Mouse (Mus musculus) heart, postnatal 25 days (tissue): ENCODE results near the gene Ccdc157. TPM values are rescaled to one million over a fixed set of nuclear protein-coding genes. Genes with fewer than 3 reads are reported as not detected.
"Not testable (repeated sequence)": the region's sequence is repeated elsewhere in the genome, so short reads cannot be mapped to it uniquely, and the experiment has no call there.

Source experiments
- DNase-seq: peaks from one replicate; pipeline ENCODE4 v3.0.0; 2022; ENCODE audit warnings: low spot score
- intact Hi-C: fragments of 180-260 bp; cut with DNase I; formaldehyde crosslinking; loops from one replicate; pipeline ENCODE4 v1.15.1; 2025
- total RNA-seq, 2 experiments: library from RNA; stranded (reverse); gene quantifications; 2 replicates each; pipeline ENCODE4 v1.2.3; 2021

Ccdc157 gene
- total RNA-seq, 2 experiments from 2014 or later: 5.0 to 5.3 TPM

DNA sequence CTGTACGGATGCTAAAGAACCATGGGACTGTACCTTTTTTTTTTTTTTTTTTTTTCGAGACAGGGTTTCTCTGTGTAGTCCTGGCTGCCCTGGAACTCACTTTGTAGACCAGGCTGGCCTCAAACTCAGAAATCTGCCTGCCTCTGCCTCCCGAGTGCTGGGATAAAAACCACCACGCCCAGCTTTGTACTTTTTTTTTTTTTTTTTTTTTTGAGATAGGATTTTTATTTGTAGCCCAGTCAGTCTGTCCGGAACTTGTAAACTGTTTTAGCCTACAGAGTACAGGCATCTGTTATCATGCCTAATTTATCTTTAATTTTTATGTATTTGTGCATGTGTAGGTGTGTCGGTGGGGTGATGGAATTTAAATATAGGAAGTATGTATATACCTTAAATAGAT is 25.4 kb upstream of the Ccdc157 start:
- DNase-seq, intact Hi-C loops: not testable (repeated sequence)

DNA sequence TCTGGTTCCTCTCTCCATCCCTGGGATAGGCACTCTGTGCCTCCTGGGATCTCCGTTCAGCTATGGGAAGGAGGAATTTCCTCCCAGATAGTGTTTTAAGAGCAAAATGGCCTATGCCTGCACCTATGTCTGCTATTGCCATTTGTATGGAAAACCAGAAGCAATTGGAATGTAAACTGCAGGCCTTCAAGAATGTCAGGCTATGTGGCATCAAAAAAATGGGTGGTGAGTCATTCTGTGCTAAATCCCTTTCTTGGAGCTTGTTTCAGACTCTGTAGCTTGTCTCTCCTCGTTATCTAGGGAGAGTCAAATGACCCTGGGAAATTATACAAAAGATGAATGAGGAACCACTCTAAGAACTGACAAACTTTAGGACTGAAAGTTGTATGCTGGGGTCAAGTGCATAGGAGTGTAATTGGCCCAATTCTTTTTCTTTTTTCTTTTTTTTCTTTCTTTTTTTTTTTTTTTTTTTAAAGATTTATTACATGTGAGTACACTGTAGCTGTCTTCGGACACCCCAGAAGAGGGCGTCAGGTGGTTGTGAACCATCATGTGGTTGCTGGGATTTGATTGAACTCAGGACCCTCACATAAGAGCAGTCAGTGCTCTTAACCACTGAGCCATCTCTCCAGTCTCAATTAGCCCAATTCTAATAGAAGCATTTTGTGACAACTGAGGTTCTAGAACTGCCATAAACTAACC is 24.3 kb upstream of the Ccdc157 start:
- DNase-seq: no peak
- intact Hi-C loops: loop anchor here (5.0 kb wide), 1 partner anchor 38 kb away; no protein-coding TSS in a partner anchor

DNA sequence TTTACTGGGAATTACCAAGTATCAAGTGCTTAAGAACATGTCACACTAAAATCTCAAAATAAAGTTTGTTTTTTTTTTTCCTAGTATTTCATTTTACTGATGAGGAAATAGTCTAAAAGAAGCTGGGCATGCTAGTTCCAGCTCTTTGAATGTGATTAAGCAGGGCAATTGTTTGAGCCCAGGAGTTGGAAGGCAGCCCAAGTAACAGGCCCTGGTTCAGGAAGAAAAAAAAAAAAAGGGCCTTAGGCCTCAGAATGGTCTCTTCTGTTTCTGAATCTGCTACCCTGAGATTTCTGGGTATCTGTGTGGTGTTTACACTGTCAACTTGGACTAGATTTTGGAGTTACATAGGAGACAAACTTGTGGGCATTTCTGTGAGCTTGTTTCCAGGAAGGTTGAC is 23.4 kb upstream of the Ccdc157 start:
- no peak for DNase-seq
- intact Hi-C loops: loop anchor here (2.0 to 5.0 kb wide), 3 partner anchors 21 to 49 kb away; partner anchors contain the start of gene Rnf215

DNA sequence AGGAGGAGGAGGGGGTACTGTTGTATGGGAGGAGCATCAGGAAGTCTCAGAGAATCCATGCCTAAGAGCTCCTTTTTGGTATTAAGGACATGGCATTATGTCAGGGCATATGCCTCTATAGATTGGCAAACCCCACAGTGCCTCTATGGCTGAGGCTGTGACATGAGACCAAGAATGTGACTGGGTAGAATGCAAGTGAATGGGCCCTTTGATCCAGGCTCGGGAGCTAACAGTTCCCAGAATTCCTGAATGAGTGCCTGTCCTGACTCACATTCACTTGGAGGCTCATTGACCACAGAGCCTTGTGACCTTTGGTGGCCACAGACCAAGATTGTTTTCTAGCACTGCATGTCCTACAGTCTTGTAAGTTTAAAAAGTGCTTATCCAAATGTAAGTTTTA is 22.0 kb upstream of the Ccdc157 start:
- DNase-seq: no peak
- intact Hi-C loops: loop anchor here (2.0 to 5.0 kb wide), 3 partner anchors 19 to 47 kb away; partner anchors contain the start of gene Rnf215

DNA sequence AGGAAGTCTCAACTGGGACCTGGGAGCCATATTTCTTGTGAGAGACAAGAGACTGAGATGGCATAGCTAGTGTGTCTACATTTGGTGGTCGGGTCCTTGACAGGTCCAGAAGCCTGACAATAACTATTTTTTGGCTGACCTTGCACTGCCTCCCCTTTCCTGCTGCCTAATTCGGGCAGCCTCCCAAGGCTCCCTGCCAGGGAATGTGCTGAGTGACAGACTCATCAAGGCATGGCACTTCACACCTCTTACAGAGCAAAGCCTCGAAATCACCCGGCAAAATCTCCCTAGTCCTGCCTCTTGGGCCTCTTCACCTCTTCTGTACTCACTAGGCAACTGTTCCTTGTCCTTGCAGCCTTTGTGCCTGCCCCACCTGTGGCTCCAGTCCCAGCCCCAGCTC is 17.6 kb upstream of the Ccdc157 start:
- intact Hi-C loops: no loop called here
- no peak for DNase-seq

DNA sequence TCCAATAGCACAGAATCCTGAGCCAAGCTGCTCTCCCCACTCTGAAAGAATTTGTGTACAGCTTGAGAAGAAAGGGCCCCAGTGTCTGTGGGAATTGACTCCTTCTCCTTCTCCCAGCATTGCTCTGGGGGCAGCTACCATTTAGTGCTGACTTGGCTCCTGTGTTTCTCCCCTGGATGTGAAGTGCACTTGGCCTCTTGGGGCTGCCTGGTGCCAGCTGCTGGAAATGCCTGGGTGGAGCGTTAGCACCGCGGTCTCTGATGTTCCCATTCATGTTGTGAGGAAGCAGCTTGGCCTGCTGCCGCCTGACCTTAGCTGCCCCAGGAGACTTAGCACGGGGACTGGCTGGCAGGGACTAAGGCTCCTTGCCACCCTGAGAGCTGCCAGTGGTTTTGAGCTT is 14.5 kb upstream of the Ccdc157 start:
- intact Hi-C loops: no loop called here
- peak; percentile 65 for DNase-seq

DNA sequence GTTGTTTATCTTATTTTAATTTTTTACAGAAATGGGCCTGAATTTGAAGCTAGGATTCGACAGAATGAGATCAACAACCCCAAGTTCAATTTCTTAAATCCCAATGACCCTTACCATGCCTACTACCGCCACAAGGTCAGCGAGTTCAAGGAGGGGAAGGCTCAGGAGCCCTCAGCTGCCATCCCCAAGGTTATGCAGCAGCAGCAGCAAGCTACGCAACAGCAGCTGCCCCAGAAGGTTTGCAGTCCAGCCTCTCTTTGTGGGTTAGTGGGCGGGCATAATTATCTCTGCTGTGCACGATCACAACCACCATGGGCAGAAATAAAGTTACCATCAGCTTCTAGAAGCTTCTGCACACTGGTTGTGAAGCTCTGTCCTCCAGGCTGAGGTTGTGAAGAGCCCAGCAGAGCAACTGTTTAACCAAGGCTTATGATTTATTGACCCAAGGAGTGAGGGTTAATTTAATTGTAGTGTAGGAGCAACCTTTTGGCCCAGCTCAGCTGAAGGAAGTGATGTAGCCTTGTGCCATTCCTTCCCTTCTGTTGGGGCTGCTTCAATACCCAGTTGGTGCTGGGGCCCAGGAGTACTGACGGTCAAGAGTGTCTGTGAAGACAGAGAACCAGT is 6.5 kb upstream of the Ccdc157 start:
- intact Hi-C loops: loop anchor here (10.0 kb wide), 1 partner anchor 48 kb away; the partner anchor contains the start of gene Castor1

DNA sequence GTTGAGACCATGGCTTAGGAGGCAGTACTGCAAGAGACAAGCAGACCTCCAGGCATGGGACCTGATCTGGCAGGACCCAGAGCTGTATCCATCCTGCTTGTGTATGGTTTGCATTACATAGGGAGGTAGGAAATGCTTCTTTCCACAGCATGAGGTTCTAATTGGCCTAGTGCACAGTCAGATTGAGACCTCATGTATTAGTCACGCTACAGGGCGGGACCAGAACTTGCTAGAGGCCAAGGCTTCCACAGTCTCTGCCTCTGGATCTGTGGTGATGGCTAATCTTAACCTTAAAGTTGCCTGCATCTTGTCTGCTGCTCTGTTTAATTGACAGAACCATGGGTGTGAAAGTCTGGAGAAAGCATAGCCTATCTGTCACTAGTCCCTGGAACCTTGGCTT is 4.6 kb upstream of the Ccdc157 start:
- intact Hi-C loops: loop anchor here (10.0 kb wide), 1 partner anchor 50 kb away; the partner anchor contains the start of gene Castor1
- no peak for DNase-seq

More for the DNA sequence above, 6.5 kb upstream of the Ccdc157 start:
- no peak for DNase-seq

DNA sequence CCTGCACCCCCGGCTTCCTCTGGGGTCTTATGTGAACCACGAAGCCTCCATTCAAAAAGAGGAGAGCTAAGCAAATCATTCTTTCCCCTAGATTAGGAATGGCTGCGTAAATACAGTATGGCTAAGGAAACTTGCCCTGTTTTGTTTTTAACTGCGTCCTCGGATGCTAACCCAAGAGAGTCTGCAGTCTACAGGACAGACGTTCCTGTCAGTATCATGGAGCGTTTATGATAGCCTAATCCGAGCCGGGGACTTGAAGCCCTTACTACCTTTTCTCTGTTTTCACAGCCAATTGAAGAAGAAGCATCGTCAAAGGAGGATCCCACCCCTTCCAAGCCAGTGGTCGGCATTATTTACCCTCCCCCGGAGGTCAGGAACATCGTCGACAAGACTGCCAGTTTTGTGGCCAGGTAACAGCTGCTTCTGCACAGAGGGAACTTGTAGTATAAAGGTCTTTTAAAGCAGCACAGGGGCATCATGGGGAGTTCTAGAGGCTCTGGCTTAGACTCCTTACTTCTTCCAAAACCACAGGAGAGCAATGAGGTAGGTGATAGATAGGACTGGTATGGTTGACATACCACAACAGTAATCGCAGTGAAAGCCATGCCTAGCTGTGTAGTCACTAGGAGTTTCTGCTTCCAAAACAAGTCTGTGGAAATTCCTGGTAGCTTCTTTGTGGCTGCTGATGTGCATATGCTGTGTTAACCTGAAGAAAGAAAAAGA is 826 bp upstream of the Ccdc157 start:
- no peak for DNase-seq
- intact Hi-C loops: loop anchor here (2.0 to 10.0 kb wide), 2 partner anchors 26 to 54 kb away; partner anchors contain the start of genes Castor1 and Rnf215

DNA sequence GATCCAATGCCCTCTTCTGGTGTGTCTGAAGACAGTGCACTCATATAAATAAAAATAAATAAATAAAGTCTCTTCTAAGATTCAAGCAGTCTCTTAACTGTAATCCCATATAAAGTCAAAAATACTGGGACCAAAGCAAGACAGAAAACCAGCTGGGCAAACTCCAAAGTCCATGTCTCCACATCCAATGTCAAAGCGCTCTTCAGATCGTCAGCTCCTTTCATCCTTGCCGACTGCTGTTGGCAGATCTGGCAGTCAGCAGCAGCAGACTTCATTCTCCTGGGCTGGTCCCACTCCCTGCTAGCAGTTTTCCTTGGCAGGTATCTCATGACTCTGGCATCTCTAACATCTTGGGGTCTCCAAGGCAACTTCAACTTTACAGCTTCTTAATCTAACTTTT is 1.4 kb downstream of the Ccdc157 start:
- DNase-seq: no peak
- intact Hi-C loops: no loop called here

DNA sequence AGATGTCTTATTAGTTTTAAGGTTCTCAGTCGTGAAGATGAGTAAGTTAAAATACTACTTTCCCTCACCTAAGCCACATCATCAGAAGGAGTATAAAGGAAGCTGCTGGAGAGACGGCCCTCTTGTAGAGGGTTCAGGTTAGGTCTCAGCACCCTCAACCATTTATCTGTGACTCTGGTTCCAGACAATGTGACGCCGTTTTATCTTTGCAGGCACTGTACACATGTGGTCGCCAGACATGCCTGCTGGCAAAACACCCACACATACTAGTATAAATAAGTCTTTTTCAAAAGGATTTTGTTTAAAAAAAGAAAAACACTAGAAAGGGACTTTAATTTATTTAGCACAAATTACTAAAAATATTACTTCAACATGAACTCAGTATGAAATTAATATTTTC is 4.5 kb downstream of the Ccdc157 start:
- DNase-seq: no peak
- intact Hi-C loops: no loop called here

DNA sequence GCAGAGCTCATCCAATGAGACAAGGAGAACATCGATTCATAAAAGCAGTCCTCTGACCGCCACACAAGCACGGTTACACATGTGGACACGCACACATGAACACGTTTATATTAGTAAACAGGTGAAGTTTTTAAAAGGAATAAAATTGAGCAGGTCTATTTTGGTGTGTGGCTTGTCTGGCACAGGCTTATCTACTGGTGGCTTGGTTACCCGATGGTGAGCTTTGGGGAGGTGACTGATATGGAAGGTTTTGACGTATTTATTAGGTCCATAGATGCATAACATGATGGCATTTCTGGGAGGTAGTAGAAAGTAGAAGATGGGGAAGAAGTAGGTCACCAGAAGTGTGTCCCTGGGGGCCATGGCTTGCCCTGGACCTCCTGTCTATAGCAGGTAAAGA is 6.4 kb downstream of the Ccdc157 start:
- DNase-seq: no peak
- intact Hi-C loops: no loop called here

DNA sequence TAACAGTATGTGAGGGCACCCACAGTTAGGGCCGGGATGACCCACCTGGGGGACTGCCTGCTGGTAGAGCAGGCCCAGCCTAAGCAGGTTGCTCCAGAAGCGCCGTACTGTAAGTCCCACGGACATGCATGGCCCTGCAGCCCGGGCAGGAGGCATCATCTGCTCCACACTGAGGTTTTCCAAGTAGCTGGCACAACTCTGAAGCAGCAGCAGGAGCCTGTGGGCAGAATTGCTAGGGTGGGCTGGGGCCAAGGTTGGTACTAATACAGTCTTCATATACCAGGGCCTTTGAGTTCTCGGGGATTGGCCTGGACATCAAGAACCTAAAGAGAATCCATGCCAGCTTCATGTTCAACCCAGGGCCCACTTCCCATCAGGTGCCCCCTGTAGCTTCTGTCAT is 10.2 kb downstream of the Ccdc157 start:
- intact Hi-C loops: no loop called here

DNA sequence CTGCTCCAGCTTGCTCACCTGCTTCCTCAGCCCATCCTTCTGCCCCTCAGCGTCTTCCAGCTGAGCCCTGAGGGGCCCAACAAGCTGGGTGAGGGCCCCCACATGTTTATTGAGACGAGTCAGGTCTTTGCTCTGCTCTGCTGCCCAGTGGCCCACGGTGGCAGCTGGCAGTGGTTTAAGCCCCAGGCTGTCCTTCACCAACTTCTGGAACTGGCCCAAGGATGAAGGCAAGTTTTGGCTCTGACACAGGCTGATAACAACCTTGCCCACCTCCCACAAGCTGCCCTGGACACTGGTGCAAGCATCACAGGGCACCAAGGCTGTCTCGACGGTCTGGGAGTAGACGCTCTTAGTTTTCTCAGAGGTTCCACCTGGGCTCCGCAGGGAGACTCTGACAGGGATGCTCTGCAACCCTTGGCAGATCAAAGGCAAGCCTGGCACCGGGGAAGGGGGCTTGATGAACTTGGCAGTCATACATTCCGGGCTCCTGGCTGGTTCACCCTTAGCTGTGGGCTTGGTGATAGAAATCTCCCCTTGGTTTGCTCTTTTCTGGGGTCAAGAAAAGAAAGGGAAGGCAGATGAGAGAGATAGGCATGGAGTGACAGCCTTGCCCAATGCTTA is 11.4 kb downstream of the Ccdc157 start:
- intact Hi-C loops: no loop called here
- DNase-seq: no peak

More for the DNA sequence above, 10.2 kb downstream of the Ccdc157 start:
- no peak for DNase-seq

DNA sequence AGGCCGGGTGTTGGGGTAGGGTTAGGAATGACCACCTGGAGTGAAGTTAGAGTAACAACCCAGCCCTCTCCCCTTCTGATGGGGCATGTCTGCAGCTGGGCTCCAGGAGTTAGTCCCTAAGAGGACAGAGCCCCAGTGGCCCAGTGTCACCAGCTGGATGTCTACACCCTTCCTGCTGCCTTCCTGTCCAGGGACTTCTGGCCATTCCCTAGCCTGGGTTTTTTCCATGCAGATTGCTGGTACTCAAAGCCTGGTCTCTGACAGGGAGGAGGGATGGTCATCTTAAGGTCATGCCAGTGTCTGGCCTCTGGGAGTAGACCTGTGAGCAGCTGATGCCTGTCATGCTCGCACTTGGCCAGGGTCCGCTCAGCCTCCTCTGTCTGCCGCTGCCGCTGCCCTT is 12.0 kb downstream of the Ccdc157 start:
- peak; percentile 24 for DNase-seq
- intact Hi-C loops: no loop called here

DNA sequence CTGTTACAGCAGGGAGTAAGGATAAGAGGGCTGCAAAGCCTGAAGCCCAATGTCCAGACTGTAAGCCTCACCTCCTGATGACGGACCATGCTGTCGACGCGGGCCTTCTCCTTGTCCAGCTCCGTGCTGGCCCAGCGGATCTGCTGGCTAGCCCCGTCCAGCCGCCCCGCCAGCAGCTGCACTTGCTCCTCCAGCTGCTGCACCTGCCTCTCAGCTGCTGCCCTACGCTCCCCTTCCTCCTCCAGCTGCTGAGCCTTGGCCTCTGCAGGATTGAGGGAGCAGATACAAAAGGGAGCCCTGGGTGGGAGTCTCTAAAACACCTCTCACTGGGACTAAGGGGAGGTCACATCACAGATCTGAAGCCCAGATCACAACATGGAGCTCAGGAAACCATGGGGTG is 13.0 kb downstream of the Ccdc157 start:
- intact Hi-C loops: no loop called here
- DNase-seq: no peak

DNA sequence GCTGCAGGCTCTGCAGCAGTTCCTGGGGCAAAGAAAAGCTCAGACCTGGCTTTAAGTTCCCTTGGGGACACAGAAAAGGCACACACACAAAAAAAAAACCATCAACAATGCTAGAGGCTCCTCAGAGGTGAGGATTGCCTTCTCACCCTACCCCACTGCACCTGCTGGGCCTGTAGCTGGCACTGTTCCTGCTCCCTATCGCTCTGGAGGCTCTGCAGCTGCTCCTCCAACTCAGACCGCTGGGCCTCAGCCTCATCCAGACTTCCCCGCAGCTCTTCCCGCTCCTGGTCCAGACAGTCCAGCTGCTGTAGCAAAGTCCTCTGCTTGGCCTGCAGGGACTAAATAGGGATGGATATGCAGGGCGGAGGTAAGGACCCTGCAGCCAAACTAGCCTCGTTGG is 13.7 kb downstream of the Ccdc157 start:
- no peak for DNase-seq
- intact Hi-C loops: no loop called here

DNA sequence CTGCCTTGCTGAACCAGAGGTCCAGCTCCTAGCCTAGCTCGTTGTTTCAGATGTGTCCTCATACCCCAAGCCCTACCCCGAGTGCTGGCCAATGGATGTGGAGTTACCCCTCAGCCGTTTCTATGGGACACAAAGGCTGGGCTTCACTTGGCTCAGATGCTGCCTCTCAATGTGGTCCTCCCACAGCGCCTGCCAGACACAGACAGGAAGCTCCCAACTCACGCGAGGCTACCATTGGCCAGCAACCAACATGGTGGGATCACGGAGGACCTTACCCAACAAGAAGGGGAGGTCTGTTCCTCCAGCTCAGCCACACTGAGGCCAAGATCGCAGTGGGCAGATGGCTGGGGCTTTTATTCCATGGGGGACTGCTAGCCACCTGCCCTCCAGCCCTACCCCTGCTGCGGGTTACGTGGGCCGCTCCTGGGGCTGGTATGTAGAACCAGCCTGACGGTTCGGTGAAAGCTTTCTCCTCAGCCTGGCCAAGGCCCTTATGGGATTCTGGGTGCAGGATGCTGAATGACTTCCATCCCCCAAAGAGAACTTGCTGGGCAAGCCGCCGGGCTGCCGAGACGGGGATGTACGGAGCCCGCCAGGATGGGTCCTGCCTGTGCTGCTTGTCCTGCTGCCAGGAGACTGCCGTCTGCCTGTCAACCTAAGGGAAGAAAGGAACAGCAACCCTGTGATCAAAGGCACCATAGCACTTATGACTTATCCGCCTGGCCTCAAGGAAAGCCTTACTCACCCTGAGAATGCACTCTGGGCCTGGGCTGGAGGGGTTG is 16.6 kb downstream of the Ccdc157 start:
- intact Hi-C loops: no loop called here
- DNase-seq: no peak

DNA sequence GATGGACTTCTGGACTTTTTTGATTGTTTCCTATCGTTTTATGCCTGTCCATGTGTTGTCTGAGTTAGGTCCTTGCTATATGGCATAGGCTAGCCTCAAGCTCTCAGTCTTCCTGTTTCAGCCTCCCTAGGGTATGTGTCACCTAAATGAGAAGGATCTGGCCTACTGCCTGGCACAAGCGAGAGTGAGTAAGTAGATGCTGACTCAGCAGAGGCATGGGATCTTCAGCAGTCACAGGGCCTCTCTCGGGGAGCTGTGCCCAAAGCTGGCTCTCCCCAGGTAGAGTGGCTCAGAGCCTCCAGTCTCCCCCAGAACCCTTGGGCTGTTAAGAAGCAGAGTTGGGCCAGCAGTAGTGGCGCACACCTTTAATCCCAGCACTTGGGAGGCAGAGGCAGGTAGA is 17.7 kb downstream of the Ccdc157 start:
- no peak for DNase-seq
- intact Hi-C loops: no loop called here

DNA sequence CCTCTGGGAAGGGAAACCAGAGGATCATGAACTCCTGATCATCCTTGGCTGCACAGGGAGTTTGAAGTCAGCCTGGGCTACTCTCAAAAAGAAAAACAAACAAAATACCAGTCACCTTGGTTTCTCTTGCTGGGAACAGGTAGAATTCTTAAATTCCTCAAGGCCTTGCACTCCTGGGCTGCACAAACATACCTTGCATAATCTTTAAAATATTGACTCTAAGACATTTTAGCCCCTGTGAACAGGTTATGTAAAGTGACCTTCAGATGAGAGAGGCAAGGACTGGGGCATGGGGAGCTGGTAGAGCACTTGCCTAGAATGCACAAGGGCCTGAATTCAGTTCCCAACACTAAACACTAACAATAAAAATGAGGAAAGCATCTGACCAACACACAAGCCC is 18.6 kb downstream of the Ccdc157 start:
- intact Hi-C loops: no loop called here
- no peak for DNase-seq
